Mouse (Mus musculus): ENCODE results near the gene Esrp2. TPM values are rescaled to one million over a fixed set of nuclear protein-coding genes. Genes with fewer than 3 reads are reported as not detected.

Gene Esrp2
- polyA plus RNA-seq, 1 experiment = 31.0 TPM

DNA sequence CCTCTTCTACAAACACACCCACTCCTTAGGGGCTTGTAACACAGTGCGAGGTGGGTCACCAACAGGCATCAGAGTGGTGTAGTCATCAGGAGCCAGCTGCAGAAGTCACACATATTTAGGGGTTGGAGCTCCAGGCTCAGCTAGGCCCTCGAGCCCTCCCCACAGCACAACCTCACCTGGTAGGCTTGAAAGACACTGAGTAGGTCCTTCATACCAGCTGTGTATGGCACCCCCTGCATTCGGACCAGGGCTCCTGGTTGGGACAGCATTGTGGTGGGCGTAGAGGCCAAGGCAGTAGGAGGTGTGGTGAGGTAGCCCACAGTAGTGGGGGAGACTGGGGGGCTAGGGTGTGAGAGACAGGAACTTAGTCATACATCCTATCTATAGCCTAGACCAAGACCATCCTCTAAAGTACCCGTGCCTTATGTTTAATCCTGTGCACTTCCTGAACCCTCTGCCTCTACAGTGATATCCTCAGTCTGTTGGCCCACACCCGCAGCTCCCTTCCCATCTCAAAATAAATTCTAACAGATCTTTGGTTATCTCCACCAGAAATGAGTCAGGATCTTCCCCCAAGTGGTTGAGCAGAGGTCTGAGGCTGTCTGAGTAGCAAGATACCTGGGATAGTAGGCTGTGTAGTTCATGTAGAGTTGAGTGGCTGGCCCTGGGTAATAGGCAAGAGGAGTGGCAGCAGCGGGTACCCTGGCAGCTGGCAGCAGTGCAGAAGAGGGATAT lies 5.1 kb downstream of the Esrp2 start:
- no peaks in the 10 kb centered on the region for H3K27me3 ChIP-seq (replicated peaks; ENCODE audit: control insufficient read depth, insufficient read depth, low read length)
- no peak for TF ChIP-seq POLR2A (IDR thresholded peaks at IDR 0.05; ENCODE audit: low read depth, low read length)
- no peak for TF ChIP-seq CTCF (conservative IDR thresholded peaks at IDR 0.05; ENCODE audit: insufficient read depth, insufficient read length, low read depth, low read length)
- 94% methylated on average over 7 of the region's 7 CpGs for WGBS
- 0 out of 2 replicates have a peak, but pooled peaks cover 7% of the 10 kb centered on the region for H3K4me1 ChIP-seq (ENCODE audit: control insufficient read depth, insufficient read depth, low read length)
- H3K27ac ChIP-seq (ENCODE audit: insufficient read depth, low read depth, low read length) = no peak overlapping the region
- peaks cover 2% of the 10 kb centered on the region; the same call in 1 of the 2 replicates for H3K36me3 ChIP-seq (ENCODE audit: control insufficient read depth, insufficient read depth, low read length)
- no peak overlapping the region for H3K4me3 ChIP-seq (ENCODE audit: insufficient read depth, low read depth, low read length)
- DNase-seq = no peak

DNA sequence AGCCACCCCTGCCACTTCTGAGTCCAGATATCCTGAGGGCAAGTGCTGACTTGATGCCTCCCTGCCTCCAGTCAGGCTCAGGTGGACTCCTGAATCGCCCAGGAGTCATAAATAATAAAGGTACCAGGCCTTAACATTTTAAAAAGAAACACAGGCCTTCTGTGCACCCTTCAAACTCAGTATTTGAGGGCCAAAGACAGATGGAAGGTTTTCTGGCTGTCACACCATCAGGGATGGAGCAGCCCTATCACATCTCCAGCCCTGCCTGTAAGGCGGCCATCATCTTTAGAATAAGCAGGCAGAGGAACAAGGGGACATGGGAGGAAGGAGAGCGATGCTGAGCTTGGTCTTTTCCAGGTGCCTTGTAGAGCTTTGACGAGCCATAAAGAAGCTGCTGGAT lies 5.8 kb downstream of the Esrp2 start:
- no peak for DNase-seq
- Histone ChIP-seq H3K27ac (ENCODE audit: insufficient read depth, low read depth, low read length) (no peak overlapping the region), H3K4me1 (ENCODE audit: control insufficient read depth, insufficient read depth, low read length) (0 out of 2 replicates have a peak, but pooled peaks cover 7% of the 10 kb centered on the region), H3K4me3 (ENCODE audit: insufficient read depth, low read depth, low read length) (no peak overlapping the region), H3K36me3 (ENCODE audit: control insufficient read depth, insufficient read depth, low read length) (peaks cover 2% of the 10 kb centered on the region; the same call in 1 of the 2 replicates), H3K27me3 (replicated peaks; ENCODE audit: control insufficient read depth, insufficient read depth, low read length) (no peaks in the 10 kb centered on the region)
- no peak for TF ChIP-seq POLR2A (IDR thresholded peaks at IDR 0.05; ENCODE audit: low read depth, low read length)
- no peak for TF ChIP-seq CTCF (conservative IDR thresholded peaks at IDR 0.05; ENCODE audit: insufficient read depth, insufficient read length, low read depth, low read length)
- WGBS = 83% methylated on average over 4 of the region's 4 CpGs

DNA sequence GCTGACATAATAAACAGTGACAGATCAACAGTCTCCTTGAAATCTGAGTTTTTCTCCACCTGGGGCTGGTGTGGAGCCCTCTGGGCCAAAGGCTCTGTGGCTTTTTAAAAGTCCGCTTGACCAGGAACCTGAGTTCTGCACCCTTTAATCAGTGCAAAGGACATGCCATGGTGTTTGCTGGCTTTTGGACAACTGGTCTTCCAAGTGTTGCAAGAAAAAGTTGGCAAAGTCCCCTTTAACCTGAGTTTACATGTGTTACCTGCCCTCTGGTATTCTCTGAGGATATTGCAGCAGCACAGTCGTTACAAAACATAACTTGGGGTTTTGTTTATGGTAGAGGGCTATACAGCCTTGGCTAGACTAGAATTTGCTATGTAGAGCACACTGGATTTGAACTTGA lies 6.3 kb downstream of the Esrp2 start:
- Histone ChIP-seq H3K27ac (ENCODE audit: insufficient read depth, low read depth, low read length) (no peak overlapping the region), H3K4me3 (ENCODE audit: insufficient read depth, low read depth, low read length) (no peak overlapping the region), H3K4me1 (ENCODE audit: control insufficient read depth, insufficient read depth, low read length) (0 out of 2 replicates have a peak, but pooled peaks cover 7% of the 10 kb centered on the region), H3K27me3 (replicated peaks; ENCODE audit: control insufficient read depth, insufficient read depth, low read length) (no peaks in the 10 kb centered on the region), H3K36me3 (ENCODE audit: control insufficient read depth, insufficient read depth, low read length) (peaks cover 2% of the 10 kb centered on the region; the same call in 1 of the 2 replicates)
- 62% methylated on average over 2 of the region's 2 CpGs for WGBS
- DNase-seq = peak; percentile 46
- TF ChIP-seq CTCF (conservative IDR thresholded peaks at IDR 0.05; ENCODE audit: insufficient read depth, insufficient read length, low read depth, low read length) (no peak), POLR2A (IDR thresholded peaks at IDR 0.05; ENCODE audit: low read depth, low read length) (no peak)

DNA sequence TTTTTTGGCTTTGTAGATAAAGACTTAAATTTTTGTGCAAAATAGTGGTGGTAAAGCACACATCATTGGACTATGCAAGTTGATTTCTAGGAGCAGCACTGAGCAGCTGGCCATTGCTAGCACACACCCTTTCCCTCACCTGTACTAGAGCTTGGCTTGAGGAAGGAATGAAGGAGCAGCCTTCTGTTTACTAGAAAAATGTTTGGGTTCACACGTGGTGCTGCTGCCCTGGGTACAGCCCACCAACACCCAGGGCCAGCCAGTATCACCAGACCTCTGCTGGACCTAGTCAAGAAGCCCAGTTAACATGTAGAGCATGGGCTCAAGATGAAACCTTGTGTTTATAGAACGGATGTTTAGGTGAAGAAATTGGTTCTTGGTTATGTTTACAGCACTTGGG lies 6.8 kb downstream of the Esrp2 start:
- peak; percentile 15 for DNase-seq
- no peaks in the 10 kb centered on the region for H3K27me3 ChIP-seq (replicated peaks; ENCODE audit: control insufficient read depth, insufficient read depth, low read length)
- TF ChIP-seq POLR2A (IDR thresholded peaks at IDR 0.05; ENCODE audit: low read depth, low read length) (no peak), CTCF (conservative IDR thresholded peaks at IDR 0.05; ENCODE audit: insufficient read depth, insufficient read length, low read depth, low read length) (no peak)
- H3K36me3 ChIP-seq (ENCODE audit: control insufficient read depth, insufficient read depth, low read length) = peaks cover 2% of the 10 kb centered on the region; the same call in 1 of the 2 replicates
- H3K4me1 ChIP-seq (ENCODE audit: control insufficient read depth, insufficient read depth, low read length) = 0 out of 2 replicates have a peak, but pooled peaks cover 7% of the 10 kb centered on the region
- H3K27ac ChIP-seq (ENCODE audit: insufficient read depth, low read depth, low read length) = no peak overlapping the region
- 70% methylated on average over 2 of the region's 2 CpGs for WGBS
- H3K4me3 ChIP-seq (ENCODE audit: insufficient read depth, low read depth, low read length) = no peak overlapping the region

DNA sequence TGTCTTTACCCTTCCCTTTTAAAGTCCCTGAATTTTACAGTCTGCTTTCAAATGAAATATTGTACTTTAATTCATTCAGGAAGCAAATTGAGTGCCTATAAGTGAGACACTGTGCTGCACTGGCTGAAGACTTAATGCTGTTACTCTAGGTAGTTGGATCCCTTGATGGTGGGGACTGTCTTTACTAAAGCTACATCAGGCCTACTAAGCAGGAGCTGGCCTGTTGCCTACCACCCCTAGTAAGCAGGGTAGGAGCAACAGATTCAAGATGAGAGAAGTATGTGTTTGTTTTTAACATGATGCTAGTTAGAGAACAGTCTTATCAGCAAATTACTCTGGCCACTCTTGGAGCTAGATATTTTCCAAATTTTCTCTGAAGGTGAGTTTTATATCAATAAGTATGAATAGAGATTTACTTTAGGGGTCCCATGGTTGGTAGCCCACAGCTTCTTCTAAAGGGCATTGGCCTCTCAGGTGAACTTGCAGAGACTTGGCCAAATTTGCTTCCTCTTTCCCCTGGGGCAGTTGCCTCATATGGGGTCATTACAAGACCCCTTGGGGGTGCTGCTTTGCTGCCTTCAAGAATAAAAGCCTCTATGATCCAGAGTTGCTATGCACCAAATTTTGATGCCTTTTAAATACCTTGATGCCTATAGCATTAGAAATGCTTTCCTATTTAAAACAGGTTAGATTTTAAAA lies 7.4 kb downstream of the Esrp2 start:
- TF ChIP-seq CTCF (conservative IDR thresholded peaks at IDR 0.05; ENCODE audit: insufficient read depth, insufficient read length, low read depth, low read length) = no peak
- TF ChIP-seq POLR2A (IDR thresholded peaks at IDR 0.05; ENCODE audit: low read depth, low read length) = no peak
- peak; percentile 24 for DNase-seq
- Histone ChIP-seq H3K27ac (ENCODE audit: insufficient read depth, low read depth, low read length) (no peak overlapping the region), H3K27me3 (replicated peaks; ENCODE audit: control insufficient read depth, insufficient read depth, low read length) (no peaks in the 10 kb centered on the region), H3K4me1 (ENCODE audit: control insufficient read depth, insufficient read depth, low read length) (0 out of 2 replicates have a peak, but pooled peaks cover 7% of the 10 kb centered on the region), H3K4me3 (ENCODE audit: insufficient read depth, low read depth, low read length) (no peak overlapping the region), H3K36me3 (ENCODE audit: control insufficient read depth, insufficient read depth, low read length) (peaks cover 2% of the 10 kb centered on the region; the same call in 1 of the 2 replicates)

DNA sequence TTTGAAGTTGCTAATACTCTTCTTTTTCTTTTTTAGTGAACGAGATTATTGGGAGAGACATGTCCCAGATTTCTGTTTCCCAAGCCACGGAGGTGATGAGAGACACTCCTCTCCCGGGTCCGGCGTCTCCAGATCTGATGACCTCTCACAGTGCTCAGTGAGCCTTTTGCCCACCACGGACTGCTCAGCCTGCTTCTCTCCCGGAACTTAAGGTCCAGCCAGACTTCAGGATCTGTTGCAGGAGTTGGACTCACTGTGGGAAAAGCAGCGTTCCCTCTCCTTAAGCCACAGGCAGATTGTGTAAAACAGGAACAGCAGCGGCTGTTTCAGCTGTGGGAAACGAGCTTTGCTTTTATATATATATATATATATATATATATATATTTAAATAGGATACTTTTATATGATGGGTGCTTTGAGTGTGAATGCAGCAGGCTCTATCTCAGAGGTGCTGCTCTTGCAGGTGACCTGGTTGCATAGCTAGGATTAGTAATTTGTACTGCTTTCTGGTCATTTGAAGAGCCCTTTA lies 8.8 kb downstream of the Esrp2 start:
- no peaks in the 10 kb centered on the region for H3K27me3 ChIP-seq (replicated peaks; ENCODE audit: control insufficient read depth, insufficient read depth, low read length)
- no peaks in the 10 kb centered on the region for H3K4me1 ChIP-seq (ENCODE audit: control insufficient read depth, insufficient read depth, low read length)
- peak; percentile 21 for DNase-seq
- H3K4me3 ChIP-seq (ENCODE audit: insufficient read depth, low read depth, low read length) = no peak overlapping the region
- H3K27ac ChIP-seq (ENCODE audit: insufficient read depth, low read depth, low read length) = no peak overlapping the region
- peaks cover 2% of the 10 kb centered on the region; the same call in 1 of the 2 replicates for H3K36me3 ChIP-seq (ENCODE audit: control insufficient read depth, insufficient read depth, low read length)
- whole genome bisulfite sequencing = 89% methylated on average over 10 of the region's 10 CpGs
- no peak for TF ChIP-seq POLR2A (IDR thresholded peaks at IDR 0.05; ENCODE audit: low read depth, low read length)
- no peak for TF ChIP-seq CTCF (conservative IDR thresholded peaks at IDR 0.05; ENCODE audit: insufficient read depth, insufficient read length, low read depth, low read length)

DNA sequence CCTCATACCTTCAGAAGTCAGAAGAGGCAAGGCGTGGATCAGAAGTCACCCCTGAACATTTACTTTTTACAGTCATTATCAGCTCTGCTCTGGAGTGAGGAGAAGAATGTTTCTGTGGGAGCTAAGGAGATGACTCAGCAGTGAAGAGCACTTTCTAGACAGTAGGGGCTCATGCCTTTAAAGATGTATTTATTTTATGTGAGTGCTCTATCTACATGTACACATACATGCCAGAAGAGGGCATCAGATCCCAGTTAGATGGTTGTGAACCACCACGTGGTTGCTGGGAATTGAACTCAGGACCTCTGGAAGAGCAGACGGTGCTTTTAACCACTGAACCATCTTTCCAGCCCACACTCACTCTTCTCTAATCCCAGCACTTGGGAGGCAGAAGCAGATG lies 9.7 kb downstream of the Esrp2 start:
- no peak overlapping the region for H3K27ac ChIP-seq (ENCODE audit: insufficient read depth, low read depth, low read length)
- H3K4me1 ChIP-seq (ENCODE audit: control insufficient read depth, insufficient read depth, low read length) = no peaks in the 10 kb centered on the region
- H3K27me3 ChIP-seq (replicated peaks; ENCODE audit: control insufficient read depth, insufficient read depth, low read length) = no peaks in the 10 kb centered on the region
- TF ChIP-seq CTCF (conservative IDR thresholded peaks at IDR 0.05; ENCODE audit: insufficient read depth, insufficient read length, low read depth, low read length) (no peak), POLR2A (IDR thresholded peaks at IDR 0.05; ENCODE audit: low read depth, low read length) (no peak)
- H3K4me3 ChIP-seq (ENCODE audit: insufficient read depth, low read depth, low read length) = no peak overlapping the region
- H3K36me3 ChIP-seq (ENCODE audit: control insufficient read depth, insufficient read depth, low read length) = peaks cover 2% of the 10 kb centered on the region; the same call in 1 of the 2 replicates
- WGBS = 67% methylated on average over 3 of the region's 3 CpGs
- DNase-seq = no peak

All from kidney, adult 2 months (tissue).